Mouse (Mus musculus): ENCODE measurements around the gene Wls. TPM values are rescaled to one million over a fixed set of nuclear protein-coding genes. Genes with fewer than 3 reads are reported as not detected.

Wls gene
- 9.9 TPM for total RNA-seq (2023)

GRCm38 (mm10) chr3:159839481-159839880 lies at the start of gene Wls:
TSS of gene Wls (plus strand) at chr3:159839672.

Other genes with a start within 250 kb of the Wls start
- gene Rpe65, start 240.5 kb upstream of the Wls start, total RNA-seq (2023) = not detected

Data from CD4-positive naive resting alpha-beta T cell, adult 76 days (primary cell).